Mouse (Mus musculus): ENCODE measurements around the gene Myl4. TPM values are rescaled to one million over a fixed set of nuclear protein-coding genes. Genes with fewer than 3 reads are reported as not detected.

Gene Myl4
- total RNA-seq, 2 experiments from 2014 or later: 2.3 to 3.0 TPM

DNA sequence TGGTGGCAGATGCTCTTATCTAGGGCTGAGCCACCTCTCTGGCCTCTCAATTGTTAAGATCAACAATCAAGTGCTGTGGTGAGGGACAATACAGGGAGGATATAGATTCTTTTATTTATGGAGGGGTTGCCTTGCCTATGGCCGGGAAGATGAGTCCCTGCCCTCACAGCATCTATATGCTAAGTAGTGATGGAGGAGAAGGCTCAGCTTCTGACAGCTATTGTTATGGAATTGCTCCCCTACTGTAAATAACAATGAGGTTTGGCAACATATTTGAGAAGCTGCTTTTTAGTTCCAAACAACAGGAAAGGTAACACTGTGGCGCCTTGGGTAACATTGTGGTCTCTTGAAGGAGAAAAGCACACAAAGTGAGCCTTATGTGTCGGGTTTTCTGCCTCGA is 50.2 kb downstream of the Myl4 start:
- DNase-seq (ENCODE audit: low spot score in 2 of 2): no peak

DNA sequence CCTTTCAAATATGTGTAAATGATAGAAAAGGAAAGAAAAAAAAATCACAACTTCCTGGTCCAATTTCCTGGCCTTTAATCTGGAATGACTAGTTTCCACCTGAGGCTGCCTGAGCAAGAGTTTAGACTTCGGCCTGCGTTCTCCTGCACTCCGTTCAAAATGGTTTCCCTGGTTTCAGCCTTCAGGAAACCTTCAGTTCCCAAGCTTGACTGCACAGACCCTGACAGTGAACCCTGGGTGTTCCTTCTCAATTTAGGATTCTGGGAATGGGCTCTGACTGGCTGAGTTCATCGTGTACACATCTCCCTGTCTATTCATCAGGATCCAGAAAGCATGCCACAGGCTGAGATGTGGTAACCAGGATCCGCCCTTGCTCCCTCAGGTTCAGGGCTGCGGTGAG is 53.7 kb downstream of the Myl4 start:
- DNase-seq (ENCODE audit: low spot score in 2 of 2): no peak

GRCm38 (mm10) chr11:104607491-104608245 is 57.2 kb downstream of the Myl4 start, which contains the start of gene Itgb3:
Gene Itgb3 (plus strand): TSS chr11:104608000.
- peak in 1 of 2 experiments; percentile 47 for DNase-seq (ENCODE audit: low spot score in 2 of 2)

GRCm38 (mm10) chr11:104608249-104608920 is 57.9 kb downstream of the Myl4 start:
- DNase-seq (ENCODE audit: low spot score in 2 of 2): no peak

DNA sequence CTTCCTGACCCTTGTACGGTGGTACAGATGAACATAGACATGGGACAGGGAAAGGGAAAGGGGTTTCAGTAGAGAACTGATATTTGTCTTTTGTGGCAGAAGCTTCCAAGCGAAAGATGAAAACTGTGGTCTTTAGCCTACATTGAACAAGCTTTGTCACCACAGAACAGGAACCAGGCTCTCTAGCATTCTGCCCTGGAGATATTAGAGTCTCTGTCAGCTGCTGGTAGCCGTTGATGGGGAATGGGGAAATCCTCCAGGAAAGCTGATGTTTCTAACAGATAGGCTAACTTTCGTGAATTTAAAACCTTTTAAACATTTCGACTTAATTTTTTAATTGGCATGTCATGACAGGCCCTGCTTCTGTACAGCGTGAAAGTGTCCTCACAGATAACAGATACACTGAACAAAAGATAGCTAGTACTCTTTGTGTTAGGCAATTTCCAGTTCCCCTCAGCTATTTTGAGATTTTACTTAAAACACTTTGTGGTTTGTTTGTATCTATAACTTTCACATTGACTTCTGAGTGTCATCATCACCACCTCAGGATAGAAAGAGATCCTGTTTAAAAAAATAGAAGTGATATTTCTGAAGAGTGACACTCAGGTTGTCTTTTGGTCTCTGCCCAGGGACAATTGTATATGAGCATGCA is 58.7 kb downstream of the Myl4 start:
- no peak for DNase-seq (ENCODE audit: low spot score in 2 of 2)

GRCm38 (mm10) chr11:104609733-104610132 is 59.3 kb downstream of the Myl4 start:
- no peak for DNase-seq (ENCODE audit: low spot score in 2 of 2)

GRCm38 (mm10) chr11:104611579-104612151 is 61.2 kb downstream of the Myl4 start:
- no peak for DNase-seq (ENCODE audit: low spot score in 2 of 2)

DNA sequence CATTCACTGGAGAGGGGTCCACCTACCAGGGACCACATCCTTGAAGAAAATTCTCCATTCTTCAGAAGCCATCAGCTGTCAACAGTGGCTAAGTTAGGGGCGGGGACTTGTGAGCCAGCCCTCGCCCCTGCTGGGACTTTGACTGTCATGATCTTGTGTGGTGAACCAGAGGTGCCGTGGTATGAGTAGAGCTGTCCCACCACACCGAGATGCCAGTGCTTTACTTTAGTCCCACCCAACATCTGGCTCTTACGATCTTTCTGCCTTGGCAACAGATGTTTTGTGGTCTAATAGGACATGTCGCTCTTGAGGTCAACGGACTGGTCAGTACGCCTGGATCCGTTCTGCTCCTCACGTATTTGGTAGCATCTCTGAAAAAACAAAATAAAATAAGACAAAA is 63.1 kb downstream of the Myl4 start:
- no peak for DNase-seq (ENCODE audit: low spot score in 2 of 2)

GRCm38 (mm10) chr11:104614130-104614529 is 63.7 kb downstream of the Myl4 start:
- DNase-seq (ENCODE audit: low spot score in 2 of 2): no peak

- no peak for DNase-seq (ENCODE audit: low spot score in 2 of 2)
Observed at GRCm38 (mm10) chr11:104616182-104616581, 65.7 kb downstream of the Myl4 start.

DNA sequence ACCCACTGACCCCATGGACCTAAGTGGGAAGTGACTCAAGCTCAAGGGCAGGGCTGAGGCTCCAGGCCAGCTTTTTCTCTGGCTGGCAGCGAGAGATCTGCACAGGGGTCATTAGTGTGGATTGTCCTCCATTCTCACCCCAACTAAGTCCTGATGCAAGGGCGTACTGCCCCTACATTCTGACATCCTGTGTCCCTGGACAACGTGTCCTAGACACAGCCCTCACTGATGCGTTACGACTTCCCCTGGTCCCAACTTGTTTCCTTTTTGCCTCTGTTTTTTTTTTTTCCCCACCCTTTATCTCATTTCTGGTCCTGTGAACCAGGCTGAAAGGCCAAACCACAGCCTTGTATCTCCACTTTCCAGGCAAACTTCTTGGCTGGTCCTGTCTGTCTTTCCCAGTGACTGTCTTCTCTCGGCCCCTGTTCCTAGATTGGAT is 68.2 kb downstream of the Myl4 start:
- no peak for DNase-seq (ENCODE audit: low spot score in 2 of 2)

DNA sequence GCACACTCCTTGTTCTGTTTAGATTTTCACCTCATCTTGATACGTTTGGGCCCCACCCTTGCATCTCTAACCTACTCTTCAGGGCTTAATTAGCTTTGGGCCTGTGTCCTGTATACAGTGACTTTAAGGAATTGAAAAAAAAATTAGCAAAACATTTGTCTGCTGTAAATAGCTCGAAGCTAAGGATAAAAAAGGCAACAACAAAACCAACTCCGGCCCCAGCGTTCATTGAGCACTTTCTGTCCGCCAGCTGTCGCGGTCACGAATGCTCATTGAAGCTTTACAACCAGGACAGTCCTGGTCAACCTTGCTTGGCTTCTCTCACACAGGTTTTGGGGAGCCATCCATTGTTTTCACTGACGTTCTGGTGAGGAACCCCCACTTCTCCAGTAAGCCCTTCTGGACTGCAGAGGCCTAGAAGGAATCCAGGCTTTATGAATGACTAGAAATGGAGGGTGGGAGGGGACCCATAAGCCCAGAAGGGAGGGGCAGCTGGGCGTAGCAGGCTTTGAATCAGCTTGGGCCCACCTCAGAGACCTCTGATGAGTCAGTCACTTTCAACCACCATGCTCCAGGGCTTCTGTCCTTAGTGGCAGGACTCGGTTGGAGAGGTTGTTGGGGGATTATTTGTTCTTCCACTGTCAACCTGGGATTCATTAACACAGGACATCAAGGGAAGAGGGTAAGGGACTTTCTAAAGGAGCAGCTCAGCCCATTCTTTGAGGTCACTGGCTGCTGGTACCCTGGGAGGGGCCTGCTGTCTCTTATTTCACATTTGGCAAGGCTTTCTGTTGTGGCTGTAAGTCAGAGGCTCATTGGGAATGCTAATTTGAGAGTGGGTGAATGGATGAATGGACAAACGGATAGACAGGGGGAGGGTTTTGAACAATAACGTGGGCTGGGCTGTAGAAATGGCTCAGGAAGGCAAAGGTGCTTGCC is 68.9 kb downstream of the Myl4 start:
- DNase-seq (ENCODE audit: low spot score in 2 of 2): no peak

- DNase-seq (ENCODE audit: low spot score in 2 of 2): no peak
Observed at GRCm38 (mm10) chr11:104622040-104622962, 71.8 kb downstream of the Myl4 start.

DNA sequence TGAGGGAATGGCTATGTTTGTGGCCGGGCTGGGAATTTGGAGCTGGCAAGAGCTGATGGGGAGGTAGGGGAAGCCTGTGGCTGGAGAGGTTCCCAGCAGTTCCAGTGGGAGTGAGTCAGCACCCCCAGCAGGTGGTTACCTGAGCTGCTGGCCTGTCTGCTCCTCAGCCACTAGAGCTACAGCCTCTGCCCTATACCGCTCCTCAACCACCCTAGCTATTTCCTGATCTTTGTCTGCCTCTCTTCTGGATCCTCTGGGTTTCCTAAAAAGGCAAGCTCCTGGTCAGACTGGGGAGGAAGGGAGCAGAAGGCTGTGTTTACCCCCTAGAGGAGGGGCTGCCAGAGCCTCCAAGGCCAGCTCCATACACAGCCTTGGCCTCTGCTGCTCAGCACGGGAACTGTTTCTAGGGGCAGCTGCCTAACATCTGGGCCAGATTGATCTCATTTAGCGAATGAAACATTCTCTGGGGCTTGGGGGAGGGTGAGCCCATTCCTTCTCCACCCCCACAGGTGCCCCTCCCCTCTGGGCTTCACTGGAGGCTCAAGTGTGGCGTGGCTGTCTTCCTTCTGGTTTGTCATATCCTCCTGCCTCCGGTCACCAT is 74.4 kb downstream of the Myl4 start:
- DNase-seq (ENCODE audit: low spot score in 2 of 2): no peak

DNA sequence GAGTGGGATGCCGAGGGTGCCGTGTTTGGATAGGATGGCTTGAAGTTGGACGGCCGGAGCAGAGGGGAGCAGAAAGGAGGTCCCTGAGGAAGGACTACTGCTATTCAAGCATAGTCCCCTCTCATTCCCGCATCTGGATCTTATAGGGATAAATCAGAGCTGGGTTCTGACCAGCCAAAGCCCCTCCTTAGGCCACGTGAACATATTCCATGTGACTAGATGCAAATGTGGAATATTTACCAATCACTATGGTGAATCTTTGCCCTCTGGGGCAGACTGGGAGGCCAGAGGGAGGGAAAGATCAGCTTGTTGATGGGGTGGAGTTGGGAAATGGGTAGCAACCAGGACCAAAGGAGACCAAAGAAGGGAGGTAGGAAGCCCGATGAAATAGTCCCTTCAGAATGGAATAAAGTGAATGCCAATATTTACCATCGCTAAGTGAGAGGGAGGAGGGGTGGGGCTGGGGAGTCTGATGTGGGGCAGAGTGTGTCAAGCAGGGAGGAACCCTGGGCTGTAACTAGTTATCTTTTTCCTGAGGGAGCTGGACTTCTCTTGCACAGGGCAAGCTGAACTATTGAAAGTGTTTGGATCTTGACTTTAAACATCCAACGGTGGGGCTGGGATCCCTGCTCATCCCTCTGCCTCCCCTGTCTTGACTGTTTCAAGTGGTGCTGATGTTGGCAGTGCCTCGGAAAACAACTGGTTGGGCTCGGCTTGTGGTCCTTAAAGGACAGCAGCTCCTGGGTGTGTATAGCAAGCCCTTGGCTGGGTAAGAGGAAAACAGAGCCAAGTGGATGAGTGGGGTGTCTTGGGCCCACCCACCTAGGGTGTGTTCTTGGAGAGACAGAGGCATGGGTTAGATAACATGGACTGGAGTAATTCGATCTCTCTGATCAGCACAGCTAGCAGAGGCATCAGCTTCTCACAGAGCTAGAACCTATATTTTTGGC is 75.3 kb downstream of the Myl4 start:
- DNase-seq (ENCODE audit: low spot score in 2 of 2): no peak

DNA sequence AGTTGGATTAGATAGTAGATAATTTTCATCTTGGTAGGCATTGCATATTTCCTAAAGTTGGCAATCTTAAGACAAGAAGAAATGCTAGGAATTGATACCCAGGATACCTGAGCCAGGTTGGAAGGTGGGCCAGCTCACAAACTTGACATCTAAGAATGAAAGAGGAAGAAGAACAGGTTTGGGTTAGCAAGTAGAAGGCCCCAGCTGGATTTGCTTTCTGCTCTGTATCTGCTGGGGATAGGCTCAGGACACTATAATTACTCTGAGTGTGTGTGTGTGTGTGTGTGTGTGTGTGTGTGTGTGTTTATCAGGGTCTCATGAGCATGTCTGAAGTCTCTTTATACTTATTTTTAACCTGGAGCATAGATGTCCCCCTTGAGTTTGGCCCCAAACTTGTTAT is 76.2 kb downstream of the Myl4 start:
- DNase-seq (ENCODE audit: low spot score in 2 of 2): no peak

DNA sequence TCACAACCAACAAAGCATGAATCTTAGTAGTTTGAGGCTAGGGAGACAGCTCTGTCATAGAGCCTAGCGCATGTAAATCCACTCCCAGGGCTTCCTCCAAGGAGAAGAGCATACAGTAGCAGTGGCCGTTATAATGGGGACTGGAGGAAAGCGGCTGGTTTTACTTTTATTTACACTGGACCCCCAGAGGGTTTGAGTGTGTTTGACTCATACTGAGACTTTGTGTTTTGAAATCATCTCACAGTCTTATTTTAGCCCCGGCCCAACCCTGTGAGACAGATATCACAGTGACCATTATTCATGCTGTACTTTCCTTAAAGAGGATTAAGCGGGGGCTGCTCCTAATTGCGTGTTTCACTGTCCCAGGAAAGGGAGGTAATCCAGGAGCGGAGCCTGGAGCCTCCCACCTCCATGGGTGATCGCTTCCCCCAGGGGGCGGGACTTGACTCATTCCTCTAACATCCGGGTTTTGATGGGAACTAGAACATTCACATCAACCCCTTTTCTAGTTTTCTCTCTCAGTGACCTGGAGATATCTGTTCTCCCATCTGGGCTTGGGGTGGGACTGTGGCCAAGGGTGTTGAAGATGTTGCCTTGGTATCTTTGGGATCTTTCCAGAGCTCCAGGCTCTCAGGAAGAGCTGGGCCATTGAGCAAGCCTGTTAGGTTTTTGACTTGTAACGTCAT is 77.3 kb downstream of the Myl4 start:
- no peak for DNase-seq (ENCODE audit: low spot score in 2 of 2)
